Mouse (Mus musculus): Measurements from ENCODE around the gene Maml3. TPM values are rescaled to one million over a fixed set of nuclear protein-coding genes. Genes with fewer than 3 reads are reported as not detected.

Gene Maml3
- polyA plus RNA-seq, 1 experiment = 3.1 TPM

DNA sequence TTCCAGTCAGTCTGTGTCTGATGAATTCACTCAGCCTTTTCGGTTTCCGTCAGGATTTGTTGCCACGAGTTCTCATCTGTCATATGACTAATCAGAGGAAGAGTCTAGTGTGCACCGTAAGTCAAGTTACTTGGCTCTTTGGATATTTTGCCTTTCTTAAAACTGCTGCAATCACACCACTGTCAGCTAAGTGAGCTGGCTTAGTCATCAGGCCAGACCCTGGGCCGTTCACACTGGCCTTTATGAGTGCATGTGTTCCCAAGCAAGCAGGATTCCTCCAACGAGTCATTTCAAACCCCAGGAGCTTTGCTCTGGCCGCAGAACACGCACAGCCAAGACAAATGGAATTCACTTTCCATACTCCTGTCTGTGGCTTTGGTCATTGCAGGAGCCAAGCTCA is 161.2 kb downstream of the Maml3 start:
- Histone ChIP-seq H3K4me2 (ENCODE audit: low read depth) (peak overlapping the region; percentile 87), H3K36me3 (ENCODE audit: control insufficient read depth, insufficient read depth) (no peaks in the 10 kb centered on the region), H3K79me2 (ENCODE audit: control insufficient read depth, insufficient read depth) (no peaks in the 10 kb centered on the region), H3K4me3 (no peak overlapping the region), H3K27me3 (ENCODE audit: control insufficient read depth, insufficient read depth, insufficient read length) (no peaks in the 10 kb centered on the region), H3ac (ENCODE audit: control insufficient read depth, insufficient read length) (no peak overlapping the region)
- TF ChIP-seq USF1 (IDR thresholded peaks at IDR 0.05; ENCODE audit: low read depth) (peak; percentile 44), TCF12 (IDR thresholded peaks at IDR 0.05; ENCODE audit: insufficient read depth, poor library complexity, severe bottlenecking) (no peak), TCF3 (IDR thresholded peaks at IDR 0.05; ENCODE audit: insufficient read length, low read depth) (no peak), MYOD1 (IDR thresholded peaks at IDR 0.05; ENCODE audit: control insufficient read depth in 1 of 3, insufficient read length in 2 of 3, low read depth in 2 of 3) (peak in 1 of 3 experiments; percentile 41), POLR2A (IDR thresholded peaks at IDR 0.05; ENCODE audit: insufficient read length, low read depth) (no peak), SRF (IDR thresholded peaks at IDR 0.05; ENCODE audit: control insufficient read depth, insufficient read length, low read depth) (no peak), CEBPB (IDR thresholded peaks at IDR 0.05; ENCODE audit: insufficient read depth, poor library complexity, severe bottlenecking) (peak; percentile 50; the same call in 1 of the 2 replicates), E2F4 (IDR thresholded peaks at IDR 0.05; ENCODE audit: insufficient read depth) (no peak), MAX (IDR thresholded peaks at IDR 0.05; ENCODE audit: low read depth) (no peak), REST (IDR thresholded peaks at IDR 0.05; ENCODE audit: insufficient read depth, insufficient read length) (no peak), POLR2AphosphoS2 (IDR thresholded peaks at IDR 0.05; ENCODE audit: insufficient read length, low read depth) (no peak), MYOG (IDR thresholded peaks at IDR 0.05; ENCODE audit: control insufficient read depth in 1 of 3, insufficient read depth in 1 of 3, insufficient read length in 2 of 3, low read depth in 2 of 3) (peak in 1 of 3 experiments; percentile 55)

DNA sequence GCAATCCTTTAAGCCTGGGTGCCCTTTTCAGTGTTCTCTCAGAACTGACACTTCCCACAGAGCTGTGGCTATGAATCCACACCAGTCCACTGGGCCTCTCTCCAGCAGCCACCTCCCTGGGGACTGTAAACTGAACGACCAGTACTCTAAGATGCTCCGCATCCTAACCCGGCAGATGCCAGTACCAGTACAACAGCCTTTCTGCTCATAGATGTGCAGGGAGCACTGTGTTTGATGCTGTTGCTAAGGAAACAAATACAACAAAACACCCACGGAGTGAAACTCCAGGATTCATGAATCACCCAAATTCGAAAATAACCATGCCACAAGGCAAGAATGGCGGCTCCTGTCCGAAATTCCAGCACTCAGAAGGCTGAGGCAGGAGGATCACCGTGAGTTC is 163.1 kb downstream of the Maml3 start:
- H3K36me3 ChIP-seq (ENCODE audit: control insufficient read depth, insufficient read depth) = no peaks in the 10 kb centered on the region
- no peak overlapping the region for H3K4me2 ChIP-seq (ENCODE audit: low read depth)
- H3ac ChIP-seq (ENCODE audit: control insufficient read depth, insufficient read length) = no peak overlapping the region
- no peaks in the 10 kb centered on the region for H3K27me3 ChIP-seq (ENCODE audit: control insufficient read depth, insufficient read depth, insufficient read length)
- TF ChIP-seq E2F4 (IDR thresholded peaks at IDR 0.05; ENCODE audit: insufficient read depth) (no peak), TCF12 (IDR thresholded peaks at IDR 0.05; ENCODE audit: insufficient read depth, poor library complexity, severe bottlenecking) (no peak), POLR2A (IDR thresholded peaks at IDR 0.05; ENCODE audit: insufficient read length, low read depth) (no peak), SRF (IDR thresholded peaks at IDR 0.05; ENCODE audit: control insufficient read depth, insufficient read length, low read depth) (no peak), MAX (IDR thresholded peaks at IDR 0.05; ENCODE audit: low read depth) (no peak), REST (IDR thresholded peaks at IDR 0.05; ENCODE audit: insufficient read depth, insufficient read length) (no peak), MYOD1 (IDR thresholded peaks at IDR 0.05; ENCODE audit: control insufficient read depth in 1 of 3, insufficient read length in 2 of 3, low read depth in 2 of 3) (no peak), TCF3 (IDR thresholded peaks at IDR 0.05; ENCODE audit: insufficient read length, low read depth) (no peak), POLR2AphosphoS2 (IDR thresholded peaks at IDR 0.05; ENCODE audit: insufficient read length, low read depth) (no peak), USF1 (IDR thresholded peaks at IDR 0.05; ENCODE audit: low read depth) (no peak)
- no peak overlapping the region for H3K4me3 ChIP-seq
- no peaks in the 10 kb centered on the region for H3K79me2 ChIP-seq (ENCODE audit: control insufficient read depth, insufficient read depth)

DNA sequence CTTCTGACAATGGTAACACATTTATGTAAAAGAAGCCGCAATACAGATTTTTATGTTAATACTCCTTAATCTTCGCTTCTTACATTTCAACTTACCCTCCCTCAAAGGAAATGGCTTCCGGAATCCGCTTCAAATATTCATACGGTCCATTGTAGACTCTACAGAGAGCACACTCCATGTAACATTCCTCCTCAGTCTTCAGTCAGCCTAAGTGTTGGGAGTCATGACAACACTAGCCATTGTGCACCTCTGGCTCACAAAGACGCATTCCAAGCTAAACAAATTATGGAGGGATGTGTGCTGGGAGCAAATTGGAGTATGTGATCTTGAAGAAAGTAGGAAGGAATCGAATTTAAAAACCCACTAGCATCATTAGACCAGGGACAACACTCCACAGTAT is 165.0 kb downstream of the Maml3 start:
- H3K27me3 ChIP-seq (ENCODE audit: control insufficient read depth, insufficient read depth, insufficient read length) = no peaks in the 10 kb centered on the region
- no peak overlapping the region for H3K4me3 ChIP-seq
- H3ac ChIP-seq (ENCODE audit: control insufficient read depth, insufficient read length) = no peak overlapping the region
- H3K79me2 ChIP-seq (ENCODE audit: control insufficient read depth, insufficient read depth) = no peaks in the 10 kb centered on the region
- no peaks in the 10 kb centered on the region for H3K36me3 ChIP-seq (ENCODE audit: control insufficient read depth, insufficient read depth)
- no peak overlapping the region for H3K4me2 ChIP-seq (ENCODE audit: low read depth)
- TF ChIP-seq TCF12 (IDR thresholded peaks at IDR 0.05; ENCODE audit: insufficient read depth, poor library complexity, severe bottlenecking) (no peak), MAX (IDR thresholded peaks at IDR 0.05; ENCODE audit: low read depth) (no peak), USF1 (IDR thresholded peaks at IDR 0.05; ENCODE audit: low read depth) (no peak)

DNA sequence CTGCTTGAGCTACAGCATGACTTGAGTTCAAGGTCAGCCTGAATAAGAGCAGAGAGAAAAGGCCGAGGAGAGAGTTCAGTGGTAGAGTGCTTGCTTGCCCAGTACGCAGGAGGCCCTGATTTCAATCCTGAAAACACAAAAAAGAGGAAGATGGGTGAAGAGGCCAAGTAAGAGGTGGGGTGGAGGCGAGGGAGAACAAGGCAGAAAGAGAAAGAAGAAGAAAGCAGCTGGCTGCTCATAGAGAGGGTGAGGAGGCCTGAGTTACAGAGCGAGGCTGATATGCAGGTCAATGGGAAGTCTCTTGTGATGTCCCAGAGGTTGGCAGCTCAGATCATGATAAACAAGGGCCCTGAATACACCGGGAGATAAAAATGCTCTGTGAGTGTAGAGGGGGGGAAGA is 165.8 kb downstream of the Maml3 start:
- H3K4me3 ChIP-seq = no peak overlapping the region
- H3K79me2 ChIP-seq (ENCODE audit: control insufficient read depth, insufficient read depth) = no peaks in the 10 kb centered on the region
- no peaks in the 10 kb centered on the region for H3K36me3 ChIP-seq (ENCODE audit: control insufficient read depth, insufficient read depth)
- no peak for TF ChIP-seq TCF12 (IDR thresholded peaks at IDR 0.05; ENCODE audit: insufficient read depth, poor library complexity, severe bottlenecking)
- no peak for TF ChIP-seq MYOD1 (IDR thresholded peaks at IDR 0.05; ENCODE audit: control insufficient read depth in 1 of 3, insufficient read length in 2 of 3, low read depth in 2 of 3)
- TF ChIP-seq REST (IDR thresholded peaks at IDR 0.05; ENCODE audit: insufficient read depth, insufficient read length) = no peak
- TF ChIP-seq SRF (IDR thresholded peaks at IDR 0.05; ENCODE audit: control insufficient read depth, insufficient read length, low read depth) = no peak
- no peak for TF ChIP-seq E2F4 (IDR thresholded peaks at IDR 0.05; ENCODE audit: insufficient read depth)
- no peak for TF ChIP-seq POLR2A (IDR thresholded peaks at IDR 0.05; ENCODE audit: insufficient read length, low read depth)
- no peak for TF ChIP-seq CEBPB (IDR thresholded peaks at IDR 0.05; ENCODE audit: insufficient read depth, poor library complexity, severe bottlenecking)
- no peak for TF ChIP-seq POLR2AphosphoS2 (IDR thresholded peaks at IDR 0.05; ENCODE audit: insufficient read length, low read depth)
- no peak for TF ChIP-seq USF1 (IDR thresholded peaks at IDR 0.05; ENCODE audit: low read depth)
- H3K27me3 ChIP-seq (ENCODE audit: control insufficient read depth, insufficient read depth, insufficient read length) = no peaks in the 10 kb centered on the region
- H3ac ChIP-seq (ENCODE audit: control insufficient read depth, insufficient read length) = no peak overlapping the region
- no peak overlapping the region for H3K4me2 ChIP-seq (ENCODE audit: low read depth)

DNA sequence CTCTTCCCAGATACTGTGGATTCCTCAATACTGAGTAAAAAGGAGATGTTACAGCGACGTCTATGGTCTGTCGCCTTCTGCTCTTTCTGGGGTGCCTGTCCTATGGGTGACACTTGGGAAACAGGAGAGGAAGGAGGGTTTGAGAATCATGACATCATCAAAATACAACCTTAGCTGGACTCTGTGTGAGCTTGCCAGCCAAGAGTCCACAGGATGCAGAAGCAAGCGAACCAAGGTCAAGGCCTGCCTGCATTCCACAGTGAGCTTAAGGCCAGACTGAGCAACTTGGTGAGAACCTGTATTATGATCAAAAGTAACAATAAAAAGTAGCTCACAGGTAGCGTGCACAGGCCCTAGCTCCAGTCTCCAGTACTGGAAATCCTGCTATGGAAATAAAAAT is 167.7 kb downstream of the Maml3 start:
- Histone ChIP-seq H3K79me2 (ENCODE audit: control insufficient read depth, insufficient read depth) (no peaks in the 10 kb centered on the region), H3K4me2 (ENCODE audit: low read depth) (no peak overlapping the region), H3K4me3 (no peak overlapping the region), H3ac (ENCODE audit: control insufficient read depth, insufficient read length) (no peak overlapping the region), H3K27me3 (ENCODE audit: control insufficient read depth, insufficient read depth, insufficient read length) (no peaks in the 10 kb centered on the region), H3K36me3 (ENCODE audit: control insufficient read depth, insufficient read depth) (no peaks in the 10 kb centered on the region)
- no peak for TF ChIP-seq POLR2AphosphoS2 (IDR thresholded peaks at IDR 0.05; ENCODE audit: insufficient read length, low read depth)
- no peak for TF ChIP-seq MAX (IDR thresholded peaks at IDR 0.05; ENCODE audit: low read depth)
- TF ChIP-seq E2F4 (IDR thresholded peaks at IDR 0.05; ENCODE audit: insufficient read depth) = no peak
- TF ChIP-seq MYOG (IDR thresholded peaks at IDR 0.05; ENCODE audit: control insufficient read depth in 1 of 3, insufficient read depth in 1 of 3, insufficient read length in 2 of 3, low read depth in 2 of 3) = no peak
- TF ChIP-seq POLR2A (IDR thresholded peaks at IDR 0.05; ENCODE audit: insufficient read length, low read depth) = no peak
- TF ChIP-seq TCF12 (IDR thresholded peaks at IDR 0.05; ENCODE audit: insufficient read depth, poor library complexity, severe bottlenecking) = no peak
- no peak for TF ChIP-seq CEBPB (IDR thresholded peaks at IDR 0.05; ENCODE audit: insufficient read depth, poor library complexity, severe bottlenecking)
- TF ChIP-seq USF1 (IDR thresholded peaks at IDR 0.05; ENCODE audit: low read depth) = no peak
- TF ChIP-seq REST (IDR thresholded peaks at IDR 0.05; ENCODE audit: insufficient read depth, insufficient read length) = no peak
- no peak for TF ChIP-seq SRF (IDR thresholded peaks at IDR 0.05; ENCODE audit: control insufficient read depth, insufficient read length, low read depth)
- no peak for TF ChIP-seq TCF3 (IDR thresholded peaks at IDR 0.05; ENCODE audit: insufficient read length, low read depth)
- no peak for TF ChIP-seq MYOD1 (IDR thresholded peaks at IDR 0.05; ENCODE audit: control insufficient read depth in 1 of 3, insufficient read length in 2 of 3, low read depth in 2 of 3)

Data from myocyte (in vitro differentiated cells).